Mouse (Mus musculus): ENCODE measurements around the gene Sigmar1. TPM values are rescaled to one million over a fixed set of nuclear protein-coding genes. Genes with fewer than 3 reads are reported as not detected.
"Not testable (repeated sequence)": the region's sequence is repeated elsewhere in the genome, so short reads cannot be mapped to it uniquely, and the experiment has no call there.

Sigmar1 gene
- polyA plus RNA-seq, 1 experiment from 2014 or later, result 49.8 TPM

- no peak overlapping the region for H3K27ac ChIP-seq (ENCODE audit: low read depth, low read length)
- H3K9me3 ChIP-seq (replicated peaks; ENCODE audit: control insufficient read depth, low read length), result no peaks in the 10 kb centered on the region
- ATAC-seq (peak; percentile 27), DNase-seq (ENCODE audit: low spot score) (peak; percentile 92)
- H3K9ac ChIP-seq (ENCODE audit: low read length), result no peak overlapping the region
- H3K4me1 ChIP-seq (ENCODE audit: control insufficient read depth, insufficient read depth, low read length), result peaks cover 35% of the 10 kb centered on the region
- peaks cover 7% of the 10 kb centered on the region; the same call in 1 of the 2 replicates for H3K36me3 ChIP-seq (ENCODE audit: control insufficient read depth, insufficient read depth, low read length)
- H3K27me3 ChIP-seq (replicated peaks; ENCODE audit: control insufficient read depth, insufficient read depth, low read length), result no peaks in the 10 kb centered on the region
- H3K4me3 ChIP-seq (ENCODE audit: low read depth, low read length), result no peak overlapping the region
- WGBS, result 39% methylated on average over 8 of the region's 8 CpGs
- H3K4me2 ChIP-seq (ENCODE audit: low read length), result no peak overlapping the region
Observed at GRCm38 (mm10) chr4:41708192-41708745, 47.7 kb downstream of the Sigmar1 start.

GRCm38 (mm10) chr4:41707011-41707535 is 48.9 kb downstream of the Sigmar1 start:
- peak overlapping the region; percentile 27 for H3K4me2 ChIP-seq (ENCODE audit: low read length)
- ATAC-seq, result peak; percentile 85
- no peak overlapping the region for H3K4me3 ChIP-seq (ENCODE audit: low read depth, low read length)
- peaks cover 28% of the 10 kb centered on the region for H3K4me1 ChIP-seq (ENCODE audit: control insufficient read depth, insufficient read depth, low read length)
- H3K9ac ChIP-seq (ENCODE audit: low read length), result no peak overlapping the region
- DNase-seq (ENCODE audit: low spot score), result peak; percentile 96
- WGBS, result under 1% methylated on average over 13 of the region's 13 CpGs
- H3K9me3 ChIP-seq (replicated peaks; ENCODE audit: control insufficient read depth, low read length), result no peaks in the 10 kb centered on the region
- H3K36me3 ChIP-seq (ENCODE audit: control insufficient read depth, insufficient read depth, low read length), result peaks cover 5% of the 10 kb centered on the region; the same call in 1 of the 2 replicates
- 0 out of 2 replicates have a peak overlapping the region, but pooled peaks have one; percentile 17 for H3K27ac ChIP-seq (ENCODE audit: low read depth, low read length)
- H3K27me3 ChIP-seq (replicated peaks; ENCODE audit: control insufficient read depth, insufficient read depth, low read length), result no peaks in the 10 kb centered on the region

GRCm38 (mm10) chr4:41705922-41706754 is 49.8 kb downstream of the Sigmar1 start:
- WGBS, result 40% methylated on average over 19 of the region's 19 CpGs
- H3K9ac ChIP-seq (ENCODE audit: low read length), result no peak overlapping the region; the same call in 1 of the 2 replicates
- ATAC-seq (peak; percentile 21), DNase-seq (ENCODE audit: low spot score) (peak; percentile 58)
- no peaks in the 10 kb centered on the region for H3K27me3 ChIP-seq (replicated peaks; ENCODE audit: control insufficient read depth, insufficient read depth, low read length)
- no peaks in the 10 kb centered on the region for H3K9me3 ChIP-seq (replicated peaks; ENCODE audit: control insufficient read depth, low read length)
- H3K27ac ChIP-seq (ENCODE audit: low read depth, low read length), result peak overlapping the region; percentile 17; the same call in 1 of the 2 replicates
- peak overlapping the region; percentile 27 for H3K4me2 ChIP-seq (ENCODE audit: low read length)
- peaks cover 19% of the 10 kb centered on the region for H3K4me1 ChIP-seq (ENCODE audit: control insufficient read depth, insufficient read depth, low read length)
- H3K36me3 ChIP-seq (ENCODE audit: control insufficient read depth, insufficient read depth, low read length), result no peaks in the 10 kb centered on the region; the same call in 1 of the 2 replicates
- H3K4me3 ChIP-seq (ENCODE audit: low read depth, low read length), result no peak overlapping the region

- Histone ChIP-seq H3K36me3 (ENCODE audit: control insufficient read depth, insufficient read depth, low read length) (no peaks in the 10 kb centered on the region), H3K27ac (ENCODE audit: low read depth, low read length) (no peak overlapping the region), H3K4me2 (ENCODE audit: low read length) (no peak overlapping the region), H3K4me3 (ENCODE audit: low read depth, low read length) (no peak overlapping the region), H3K27me3 (replicated peaks; ENCODE audit: control insufficient read depth, insufficient read depth, low read length) (no peaks in the 10 kb centered on the region), H3K9ac (ENCODE audit: low read length) (no peak overlapping the region), H3K4me1 (ENCODE audit: control insufficient read depth, insufficient read depth, low read length) (peaks cover 19% of the 10 kb centered on the region), H3K9me3 (replicated peaks; ENCODE audit: control insufficient read depth, low read length) (no peaks in the 10 kb centered on the region)
- DNase-seq (ENCODE audit: low spot score), result no peak
- ATAC-seq, result no peak
- WGBS, result 9% methylated on average over 5 of the region's 5 CpGs
Observed at GRCm38 (mm10) chr4:41704651-41705050, 51.3 kb downstream of the Sigmar1 start.

- not testable (repeated sequence) for H3K27me3 ChIP-seq (replicated peaks; ENCODE audit: control insufficient read depth, insufficient read depth, low read length); H3K9me3 ChIP-seq (replicated peaks; ENCODE audit: control insufficient read depth, low read length); H3K4me3 ChIP-seq (ENCODE audit: low read depth, low read length); H3K36me3 ChIP-seq (ENCODE audit: control insufficient read depth, insufficient read depth, low read length); H3K9ac ChIP-seq (ENCODE audit: low read length); ATAC-seq; H3K27ac ChIP-seq (ENCODE audit: low read depth, low read length); DNase-seq (ENCODE audit: low spot score); H3K4me2 ChIP-seq (ENCODE audit: low read length)
- H3K4me1 ChIP-seq (ENCODE audit: control insufficient read depth, insufficient read depth, low read length), result peaks cover 15% of the 10 kb centered on the region
- 78% methylated on average over 2 of the region's 2 CpGs for WGBS
Observed at GRCm38 (mm10) chr4:41702226-41702625, 53.7 kb downstream of the Sigmar1 start.

GRCm38 (mm10) chr4:41700224-41700623 is 55.7 kb downstream of the Sigmar1 start:
- not testable (repeated sequence) for H3K27ac ChIP-seq (ENCODE audit: low read depth, low read length)

GRCm38 (mm10) chr4:41699783-41700182 is 56.2 kb downstream of the Sigmar1 start, which contains the start of gene Il11ra1:
Gene Il11ra1 (plus strand): TSS chr4:41699989.
- not testable (repeated sequence) for H3K27me3 ChIP-seq (replicated peaks; ENCODE audit: control insufficient read depth, insufficient read depth, low read length); H3K9me3 ChIP-seq (replicated peaks; ENCODE audit: control insufficient read depth, low read length); H3K36me3 ChIP-seq (ENCODE audit: control insufficient read depth, insufficient read depth, low read length); H3K27ac ChIP-seq (ENCODE audit: low read depth, low read length); H3K9ac ChIP-seq (ENCODE audit: low read length); DNase-seq (ENCODE audit: low spot score); H3K4me1 ChIP-seq (ENCODE audit: control insufficient read depth, insufficient read depth, low read length); H3K4me3 ChIP-seq (ENCODE audit: low read depth, low read length); H3K4me2 ChIP-seq (ENCODE audit: low read length); ATAC-seq
- WGBS, result 96% methylated on average over 9 of the region's 10 CpGs

More at GRCm38 (mm10) chr4:41700224-41700623, 55.7 kb downstream of the Sigmar1 start:
- not testable (repeated sequence) for H3K9me3 ChIP-seq (replicated peaks; ENCODE audit: control insufficient read depth, low read length); H3K27me3 ChIP-seq (replicated peaks; ENCODE audit: control insufficient read depth, insufficient read depth, low read length); H3K4me1 ChIP-seq (ENCODE audit: control insufficient read depth, insufficient read depth, low read length); H3K4me3 ChIP-seq (ENCODE audit: low read depth, low read length); DNase-seq (ENCODE audit: low spot score); ATAC-seq; H3K36me3 ChIP-seq (ENCODE audit: control insufficient read depth, insufficient read depth, low read length); H3K4me2 ChIP-seq (ENCODE audit: low read length); H3K9ac ChIP-seq (ENCODE audit: low read length)
- 80% methylated on average over 2 of the region's 8 CpGs for WGBS

- not testable (repeated sequence) for ATAC-seq; H3K36me3 ChIP-seq (ENCODE audit: control insufficient read depth, insufficient read depth, low read length); H3K4me1 ChIP-seq (ENCODE audit: control insufficient read depth, insufficient read depth, low read length); H3K27ac ChIP-seq (ENCODE audit: low read depth, low read length); H3K4me2 ChIP-seq (ENCODE audit: low read length); H3K9ac ChIP-seq (ENCODE audit: low read length); H3K27me3 ChIP-seq (replicated peaks; ENCODE audit: control insufficient read depth, insufficient read depth, low read length); H3K4me3 ChIP-seq (ENCODE audit: low read depth, low read length); H3K9me3 ChIP-seq (replicated peaks; ENCODE audit: control insufficient read depth, low read length)
- DNase-seq (ENCODE audit: low spot score), result peak; percentile 20
- WGBS, result 7% methylated on average over 20 of the region's 32 CpGs
Observed at GRCm38 (mm10) chr4:41698421-41699016, 57.4 kb downstream of the Sigmar1 start.

Measured in forebrain, embryonic 14.5 days (tissue).